Mouse (Mus musculus) kidney, adult 18-20 months (tissue): ENCODE results near the gene Tnfrsf13c.
"Not testable (repeated sequence)": the region's sequence is repeated elsewhere in the genome, so short reads cannot be mapped to it uniquely, and the experiment has no call there.

Experiments
- DNase-seq: peaks from one replicate; pipeline ENCODE4 v3.0.0; 2021

Gene Tnfrsf13c

GRCm38 (mm10) chr15:82223657-82224601 lies at the start of gene Tnfrsf13c:
Gene Tnfrsf13c (minus strand): TSS chr15:82224369.
- DNase-seq: no peak

- no peak for DNase-seq
Measured at GRCm38 (mm10) chr15:82272295-82272694, 48.1 kb upstream of the Tnfrsf13c start.

GRCm38 (mm10) chr15:82271201-82271600 lies 47.0 kb upstream of the Tnfrsf13c start:
- peak; percentile 65 for DNase-seq

DNA sequence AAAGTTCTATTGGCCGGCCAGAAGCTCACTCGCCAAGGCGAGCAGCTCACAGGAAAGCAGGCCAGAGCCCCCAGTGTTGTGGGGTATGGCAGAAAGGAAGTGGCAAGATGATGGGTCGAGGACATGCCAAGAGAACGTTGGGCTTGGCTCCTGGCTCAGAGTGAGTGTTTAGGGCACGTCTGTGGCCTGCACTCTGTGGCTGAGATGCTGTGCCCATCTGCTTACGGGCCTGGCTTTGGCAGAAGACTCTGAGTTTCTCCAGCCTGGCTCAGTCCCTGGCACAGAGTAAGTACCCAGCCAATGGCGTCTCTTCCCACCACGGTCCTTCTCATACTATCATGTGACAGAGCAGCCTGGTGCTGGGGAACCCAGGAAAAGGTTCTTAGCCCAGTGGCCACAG lies 44.6 kb upstream of the Tnfrsf13c start:
- DNase-seq: no peak

- no peak for DNase-seq
Measured at GRCm38 (mm10) chr15:82268185-82268584, 44.0 kb upstream of the Tnfrsf13c start.

- DNase-seq: peak; percentile 75
Measured at GRCm38 (mm10) chr15:82266356-82266755, 42.2 kb upstream of the Tnfrsf13c start.

- DNase-seq: peak; percentile 69
Measured at GRCm38 (mm10) chr15:82259510-82259909, 35.3 kb upstream of the Tnfrsf13c start.

DNA sequence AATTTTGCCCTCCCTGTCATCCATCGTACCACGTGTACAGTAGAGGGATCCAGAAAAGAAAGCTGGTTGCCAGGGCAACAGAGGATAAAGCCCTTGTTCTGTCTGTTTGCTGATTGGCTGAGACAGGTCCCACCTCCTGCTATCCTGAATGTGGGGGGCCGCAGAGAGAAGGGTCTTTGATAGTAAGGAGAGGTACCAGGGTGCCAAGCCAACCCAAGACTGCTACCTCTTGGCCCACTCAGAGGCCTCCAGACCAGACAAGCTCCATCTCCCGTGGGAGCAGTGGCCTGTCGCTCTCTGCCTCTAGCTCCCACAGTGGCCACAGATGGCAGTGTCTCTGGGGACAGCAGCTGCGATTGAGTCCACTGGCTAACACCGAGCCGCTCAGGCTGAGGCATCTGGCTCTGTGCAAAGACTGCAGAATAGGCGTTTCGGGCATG lies 31.8 kb upstream of the Tnfrsf13c start:
- DNase-seq: no peak

- no peak for DNase-seq
Measured at GRCm38 (mm10) chr15:82255248-82255647, 31.1 kb upstream of the Tnfrsf13c start.

- no peak for DNase-seq
Measured at GRCm38 (mm10) chr15:82252097-82252496, 27.9 kb upstream of the Tnfrsf13c start, which contains the start of gene 1500009C09Rik. Gene 1500009C09Rik (plus strand): TSS chr15:82252397.

DNA sequence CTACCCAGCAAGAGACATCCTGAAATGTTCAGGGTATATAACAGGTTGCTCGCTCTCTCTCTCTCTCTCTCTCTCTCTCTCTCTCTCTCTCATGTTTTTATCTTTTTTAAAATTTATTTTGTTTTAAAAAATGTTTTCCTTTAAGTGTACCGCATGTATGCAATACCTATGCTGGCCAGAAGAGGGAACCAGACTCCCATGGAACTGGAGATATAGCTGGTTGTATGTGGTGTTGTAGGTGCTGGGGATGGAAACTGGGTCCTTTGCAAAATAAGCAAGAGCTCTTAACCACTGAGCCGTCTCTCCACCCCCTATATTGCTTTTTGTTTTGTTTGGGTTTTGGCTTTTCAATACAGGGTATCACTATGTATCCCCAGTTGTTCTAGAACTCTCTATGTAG lies 27.4 kb upstream of the Tnfrsf13c start:
- DNase-seq: no peak

DNA sequence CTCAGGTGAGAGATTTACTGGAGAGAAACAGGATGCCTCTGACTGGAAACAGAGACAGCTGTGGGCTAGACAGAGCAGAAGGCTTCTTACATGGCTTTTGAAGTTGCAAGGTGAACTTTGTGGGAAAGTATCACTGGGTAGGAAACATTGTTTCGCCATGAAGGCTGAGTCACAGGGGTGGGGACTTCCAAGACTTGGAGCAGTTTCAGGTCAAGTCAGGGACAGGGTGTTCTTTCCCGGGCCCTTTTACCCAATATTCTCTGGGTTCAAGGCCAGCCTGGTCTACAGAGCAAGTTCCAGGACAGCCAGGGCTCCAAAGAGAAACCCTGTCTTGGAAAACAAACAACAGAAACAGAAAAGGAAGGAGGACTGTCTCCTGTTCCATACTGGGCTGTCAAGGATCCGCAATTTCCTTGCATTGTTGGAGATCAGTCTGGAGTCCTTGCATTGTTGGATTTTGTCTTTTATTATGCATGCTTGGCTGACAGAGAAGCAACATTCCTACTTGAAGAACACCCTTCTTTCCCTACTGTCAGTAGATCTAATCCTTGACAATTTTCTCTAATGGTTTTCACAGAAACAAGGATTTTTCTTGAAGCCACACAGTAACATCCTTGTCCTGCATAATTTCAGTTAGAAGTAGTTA lies 23.1 kb upstream of the Tnfrsf13c start:
- DNase-seq: no peak

DNA sequence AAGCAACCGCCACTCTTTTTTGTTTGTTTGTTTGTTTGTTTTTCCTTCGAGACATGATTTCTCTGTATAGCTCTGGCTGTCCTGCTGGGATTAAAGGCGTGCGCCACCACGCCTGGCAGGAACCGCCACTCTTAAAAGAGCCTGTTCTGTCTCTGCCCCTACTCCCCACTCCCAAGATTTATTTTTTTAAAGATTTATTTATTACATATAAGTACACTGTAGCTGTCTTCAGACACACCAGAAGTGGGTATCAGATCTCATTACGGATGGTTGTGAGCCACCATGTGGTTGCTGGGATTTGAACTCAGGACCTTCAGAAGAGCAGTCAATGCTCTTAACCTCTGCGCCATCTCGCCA lies 20.6 kb upstream of the Tnfrsf13c start:
- DNase-seq: not testable (repeated sequence)

- peak; percentile 95 for DNase-seq
Measured at GRCm38 (mm10) chr15:82244115-82244804, 20.1 kb upstream of the Tnfrsf13c start, which contains the start of gene Cenpm. Gene Cenpm (minus strand): TSS chr15:82244748.

DNA sequence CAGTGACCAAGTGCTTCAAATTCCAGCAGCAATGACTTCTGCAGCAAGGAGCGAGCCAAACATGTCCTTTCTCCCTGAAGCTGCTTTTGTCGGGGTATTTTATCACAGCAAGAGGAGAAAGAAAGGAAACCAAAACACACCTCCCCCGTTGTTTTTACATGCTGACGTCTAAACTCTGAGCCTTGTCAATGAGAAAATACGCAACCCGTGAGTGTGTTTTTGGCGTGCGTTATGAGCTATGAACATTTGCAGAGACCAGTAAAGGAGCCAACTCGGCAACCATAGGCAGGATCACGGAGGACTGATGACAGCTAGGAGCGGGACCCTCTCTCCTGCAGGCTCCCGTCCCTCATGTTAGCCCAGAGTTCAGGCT lies 19.6 kb upstream of the Tnfrsf13c start:
- DNase-seq: no peak

DNA sequence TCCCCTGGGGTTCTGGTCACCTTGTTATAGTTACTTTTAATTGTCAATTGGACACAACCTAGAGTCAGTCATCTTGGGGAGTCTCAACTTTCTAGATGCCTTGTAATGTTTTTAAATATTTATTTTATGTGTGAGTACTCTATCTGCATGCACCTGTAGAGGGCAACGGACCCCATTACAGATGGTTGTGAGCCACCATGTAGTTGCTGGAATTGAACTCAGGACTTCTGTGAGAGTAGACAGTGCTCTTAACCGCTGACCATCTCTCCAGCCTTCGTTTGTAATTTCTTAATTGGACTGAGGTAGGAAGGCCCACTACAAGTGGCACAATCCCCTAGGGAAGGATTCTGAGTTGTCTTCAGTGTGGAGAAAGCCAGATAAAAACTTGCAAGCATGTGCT lies 19.1 kb upstream of the Tnfrsf13c start:
- DNase-seq: no peak

- peak; percentile 91 for DNase-seq
Measured at GRCm38 (mm10) chr15:82236565-82236964, 12.4 kb upstream of the Tnfrsf13c start.

DNA sequence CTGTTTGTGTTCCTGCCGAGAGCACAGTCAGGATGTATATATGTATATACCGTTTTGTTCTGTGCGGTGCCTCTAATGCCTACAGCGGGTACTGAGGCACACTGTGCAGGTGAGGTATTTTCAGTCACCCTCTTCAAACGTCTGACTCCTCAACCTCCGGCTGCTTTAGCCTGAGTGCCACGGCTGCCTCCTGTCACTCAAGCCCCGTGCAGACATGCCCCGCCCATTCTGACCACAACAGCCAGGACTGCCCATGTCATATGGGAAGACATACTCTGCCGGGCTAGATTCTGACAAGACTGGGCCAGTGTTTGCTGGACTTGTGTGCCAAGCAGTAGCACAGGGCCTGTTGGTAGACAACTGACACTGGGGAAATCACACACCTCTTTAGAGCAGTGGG lies 11.5 kb upstream of the Tnfrsf13c start:
- no peak for DNase-seq

GRCm38 (mm10) chr15:82232651-82233050 lies 8.5 kb upstream of the Tnfrsf13c start:
- DNase-seq: no peak

DNA sequence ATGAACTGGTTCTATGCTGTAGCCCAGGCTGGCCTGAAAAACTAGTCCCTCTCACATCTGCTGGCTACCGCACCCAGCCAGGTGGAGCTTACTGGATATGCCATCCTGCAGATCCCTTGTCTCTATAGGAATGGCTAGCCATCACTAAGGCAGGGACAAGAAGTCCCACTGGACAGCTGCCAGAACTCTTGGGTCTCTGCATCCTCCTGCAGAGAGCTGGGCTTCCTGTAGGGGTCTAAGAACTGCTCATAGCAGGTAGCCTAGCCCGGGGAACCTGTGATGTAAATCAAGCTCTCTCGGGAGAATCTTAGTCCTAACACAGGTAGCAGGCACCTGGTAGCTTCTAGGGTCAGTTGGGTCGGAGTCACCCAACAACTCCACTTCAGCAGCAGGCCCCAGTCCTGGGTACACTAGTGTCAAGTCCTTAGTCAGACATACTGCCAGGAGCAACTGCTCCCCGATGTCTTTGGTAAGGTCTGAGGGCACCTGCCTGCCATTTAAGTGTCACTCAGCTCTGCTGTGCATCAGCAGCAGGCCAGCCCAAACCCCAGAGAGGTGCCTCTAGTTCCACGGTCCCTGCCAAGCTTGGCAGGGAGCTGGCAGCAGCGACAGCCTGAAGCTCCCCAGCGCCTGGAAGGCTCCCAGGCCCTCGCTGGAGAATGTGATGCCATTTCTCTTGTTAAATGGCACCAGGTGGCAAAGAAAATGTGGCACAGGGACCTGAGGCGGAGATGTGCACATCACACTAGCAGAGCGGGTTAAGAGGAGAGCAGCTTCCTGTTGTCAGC lies 7.6 kb upstream of the Tnfrsf13c start:
- DNase-seq: no peak

DNA sequence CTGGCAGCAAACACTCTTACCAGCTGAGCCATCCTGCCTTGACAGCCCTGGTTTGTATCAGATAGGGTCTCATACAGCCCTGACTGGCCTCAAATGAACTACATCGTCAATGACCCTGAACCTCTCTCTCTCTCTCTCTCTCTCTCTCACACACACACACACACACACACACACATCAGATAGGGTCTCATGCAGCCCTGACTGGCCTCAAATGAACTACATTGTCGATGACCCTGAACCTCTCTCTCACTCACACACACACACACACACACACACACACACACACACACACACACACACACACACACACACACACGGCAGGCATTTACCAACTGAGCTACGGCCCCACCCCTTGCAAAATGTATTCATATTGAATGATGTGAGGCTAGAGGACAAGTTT lies 6.9 kb upstream of the Tnfrsf13c start:
- DNase-seq: no peak

DNA sequence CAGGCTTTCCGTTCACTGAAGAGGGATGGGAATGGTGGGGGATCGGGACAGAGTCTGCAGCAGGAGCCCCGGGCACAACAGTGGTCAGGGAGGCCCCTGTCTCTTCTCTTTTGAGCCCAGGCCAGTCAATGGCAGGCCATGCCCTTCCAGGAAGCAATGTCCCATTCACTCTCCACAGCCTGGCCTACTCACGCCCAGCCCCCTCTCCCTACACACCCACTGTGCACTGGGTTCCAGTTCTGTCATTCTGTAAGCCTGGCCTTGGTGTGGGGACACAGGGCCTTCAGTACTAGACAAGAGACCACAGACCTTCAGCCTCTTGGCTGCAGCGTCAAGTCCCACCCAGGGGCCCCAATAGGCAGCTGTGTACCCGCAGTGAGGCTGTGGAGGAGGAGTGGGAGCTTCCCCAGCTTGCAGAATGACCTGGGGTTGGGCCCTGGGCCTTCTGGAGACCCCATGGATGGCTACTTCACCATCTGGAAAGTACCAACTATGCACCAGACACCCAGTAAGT lies 6.0 kb upstream of the Tnfrsf13c start:
- DNase-seq: no peak
